In genomic region chr1:172061217-172061616, GRCm38 (mm10) we compare ENCODE assay signal across 16 mouse cellular contexts. TPM values are rescaled to one million over a fixed set of nuclear protein-coding genes. Genes with fewer than 3 reads are reported as not detected.
DNase-seq lines count a peak whose midpoint lies in the region; ATAC-seq lines count a peak whose summit lies in the region.
"Had no signal": no experiment of that assay in that cellular context is flagged by ENCODE, and none has a peak within 500 bp of the region (broad histone marks: within the 10 kb centered on the region; RNA-seq: fewer than 3 reads in every experiment).

No protein-coding gene starts in this region.

- intact Hi-C loops in heart, postnatal 10 days (cut with DNase I) = no loop called here

- 0 out of 2 replicates have a peak overlapping the region, but pooled peaks have one; percentile 4 for H3K9ac ChIP-seq in hindbrain, embryonic 12.5 days
- no peak overlapping the region for H3K9ac ChIP-seq in midbrain, embryonic 15.5 days
- H3K9ac ChIP-seq: limb, embryonic 12.5 days; liver, postnatal 0 days had no signal

- no peaks in the 10 kb centered on the region for H3K9me3 ChIP-seq in hindbrain, embryonic 12.5 days (replicated peaks)
- H3K9me3 ChIP-seq in midbrain, embryonic 15.5 days = no peaks in the 10 kb centered on the region
- H3K9me3 ChIP-seq: limb, embryonic 12.5 days had no signal

- H3K27ac ChIP-seq in hindbrain, embryonic 12.5 days = peak overlapping the region; percentile 91
- peak overlapping the region; percentile 45 for H3K27ac ChIP-seq in midbrain, embryonic 15.5 days
- H3K27ac ChIP-seq: limb, embryonic 12.5 days had no signal

- peaks cover 18% of the 10 kb centered on the region for H3K36me3 ChIP-seq in hindbrain, embryonic 12.5 days
- H3K36me3 ChIP-seq in midbrain, embryonic 15.5 days (replicated peaks) = peaks cover 10% of the 10 kb centered on the region; the same call in 1 of the 2 replicates

- peak; percentile 60 to 71 for DNase-seq in cerebellum, postnatal 14 days
- no peak for DNase-seq in cerebellum, adult 9-11 months
- DNase-seq in embryo, embryonic 10.5 days (ENCODE audit: low spot score) = peak; percentile 56
- DNase-seq in heart, postnatal 10 days = no peak
- no peak for DNase-seq in gastrocnemius, postnatal 25 days
- DNase-seq in layer of hippocampus, postnatal 14 days (ENCODE audit: low spot score in 2 of 2) = no peak
- DNase-seq: kidney, adult 11 months; liver, postnatal 0 days had no signal

- WGBS in hindbrain, embryonic 12.5 days = 23% methylated on average over 8 of the region's 8 CpGs
- WGBS in midbrain, embryonic 15.5 days = 16% methylated on average over 8 of the region's 8 CpGs

- H3K27me3 ChIP-seq in hindbrain, embryonic 12.5 days = no peaks in the 10 kb centered on the region
- no peaks in the 10 kb centered on the region for H3K27me3 ChIP-seq in midbrain, embryonic 15.5 days (replicated peaks)

- ATAC-seq in hindbrain, embryonic 12.5 days (ENCODE audit: low FRiP score) = peak; percentile 55
- ATAC-seq in midbrain, embryonic 15.5 days (replicated peaks) = no peak; the same call in 1 of the 2 replicates
- ATAC-seq: liver, postnatal 0 days had no signal

- H3K4me2 ChIP-seq in hindbrain, embryonic 12.5 days (replicated peaks) = peak overlapping the region; percentile 19; the same call in 1 of the 2 replicates
- no peak overlapping the region for H3K4me2 ChIP-seq in midbrain, embryonic 15.5 days
- H3K4me2 ChIP-seq: limb, embryonic 12.5 days had no signal

- peaks cover 64% of the 10 kb centered on the region for H3K4me1 ChIP-seq in hindbrain, embryonic 12.5 days
- peaks cover 19% of the 10 kb centered on the region for H3K4me1 ChIP-seq in midbrain, embryonic 15.5 days

- no peak overlapping the region for H3K4me3 ChIP-seq in hindbrain, embryonic 12.5 days
- H3K4me3 ChIP-seq in midbrain, embryonic 15.5 days = no peak overlapping the region
- H3K4me3 ChIP-seq: erythroblast, embryonic 14.5 days; limb, embryonic 12.5 days had no signal

RNA-seq across cellular contexts. Expression of gene Nhlh1, which starts 3.8 kb away (rescaled TPM):
- polyA plus RNA-seq in hindbrain, embryonic 12.5 days (2016; fragmentation: Nextera tagmentation; extraction: Ambion mirVana) = 14.5 and 15.3 TPM in 2 replicates
- 2.0 and 2.5 TPM in 2 replicates for polyA plus RNA-seq in midbrain, embryonic 15.5 days (2015; fragmentation: Nextera tagmentation; extraction: Ambion mirVana)
- total RNA-seq in heart, postnatal 10 days (2021) = not detected
- total RNA-seq in gastrocnemius, postnatal 25 days (2021) = not detected
- under 1 TPM; 0.85 to 0.91 TPM for total RNA-seq in layer of hippocampus, postnatal 14 days (2021)
- total RNA-seq: ES-E14; gastrocnemius, postnatal 4 days; megakaryocyte progenitor cell, adult 5-6 weeks had no signal
- polyA plus RNA-seq: erythroblast, embryonic 14.5 days; heart, postnatal 0 days; liver, postnatal 0 days had no signal

RNA-seq across cellular contexts. Expression of gene Copa, which starts 21.1 kb away (rescaled TPM):
- polyA plus RNA-seq in hindbrain, embryonic 12.5 days (2016; fragmentation: Nextera tagmentation; extraction: Ambion mirVana) = 233 and 256 TPM in 2 replicates
- 199 and 209 TPM in 2 replicates for polyA plus RNA-seq in midbrain, embryonic 15.5 days (2015; fragmentation: Nextera tagmentation; extraction: Ambion mirVana)
- 100 to 1,000 TPM; 136 to 150 TPM for total RNA-seq in heart, postnatal 10 days (2021)
- 10 to 100 TPM; 70.6 to 79.4 TPM for total RNA-seq in gastrocnemius, postnatal 25 days (2021)
- total RNA-seq in layer of hippocampus, postnatal 14 days (2021) = 100 to 1,000 TPM; 152 TPM

RNA-seq across cellular contexts. Expression of gene Ncstn, which starts 21.4 kb away (rescaled TPM):
- polyA plus RNA-seq in hindbrain, embryonic 12.5 days (2016; fragmentation: Nextera tagmentation; extraction: Ambion mirVana) = 128 and 132 TPM in 2 replicates
- 116 and 122 TPM in 2 replicates for polyA plus RNA-seq in midbrain, embryonic 15.5 days (2015; fragmentation: Nextera tagmentation; extraction: Ambion mirVana)
- total RNA-seq in heart, postnatal 10 days (2021) = 10 to 100 TPM; 68.0 to 68.9 TPM
- total RNA-seq in gastrocnemius, postnatal 25 days (2021) = 10 to 100 TPM; 25.7 to 27.1 TPM
- 10 to 100 TPM; 71.4 to 73.2 TPM for total RNA-seq in layer of hippocampus, postnatal 14 days (2021)

RNA-seq across cellular contexts. Expression of gene Vangl2, which starts 33.0 kb away (rescaled TPM):
- polyA plus RNA-seq in hindbrain, embryonic 12.5 days (2016; fragmentation: Nextera tagmentation; extraction: Ambion mirVana) = 60.4 and 68.6 TPM in 2 replicates
- 48.0 and 49.6 TPM in 2 replicates for polyA plus RNA-seq in midbrain, embryonic 15.5 days (2015; fragmentation: Nextera tagmentation; extraction: Ambion mirVana)
- 1 to 10 TPM; 7.5 to 7.6 TPM for total RNA-seq in heart, postnatal 10 days (2021)
- total RNA-seq in gastrocnemius, postnatal 25 days (2021) = under 1 TPM; 0.80 to 1.00 TPM
- total RNA-seq in layer of hippocampus, postnatal 14 days (2021) = 10 to 100 TPM; 21.9 to 22.4 TPM

Comparison
In these comparisons a context has a peak if more than half of its experiments do, and no peak if none do; other contexts are left out.
1. DNase-seq: peak in cerebellum, postnatal 14 days (2 of 2) and embryo, embryonic 10.5 days (single experiment); none in cerebellum, adult 9-11 months (single experiment), heart, postnatal 10 days (0 of 2), gastrocnemius, postnatal 25 days (single experiment) and layer of hippocampus, postnatal 14 days (0 of 2).